Comparison of ENCODE assay signal across 10 mouse cellular contexts in genomic region chr17:86814320-86814719, GRCm38 (mm10).
DNase-seq lines count a peak whose midpoint lies in the region; ATAC-seq and TF ChIP-seq lines count a peak whose summit lies in the region.
"Had no signal": no experiment of that assay in that cellular context is flagged by ENCODE, and none has a peak within 500 bp of the region (broad histone marks: within the 10 kb centered on the region; RNA-seq: fewer than 3 reads in every experiment).

No protein-coding gene starts in this region.

- H3K4me2 ChIP-seq in heart, embryonic 12.5 days = no peak overlapping the region
- H3K4me2 ChIP-seq in liver, embryonic 14.5 days (ENCODE audit: low read depth) = no peak overlapping the region
- H3K4me2 ChIP-seq in midbrain, embryonic 16.5 days (ENCODE audit: low read length) = no peak overlapping the region
- H3K4me2 ChIP-seq: hindbrain, embryonic 12.5 days; liver, embryonic 15.5 days had no signal

- TF ChIP-seq EP300 in liver, embryonic 14.5 days (IDR thresholded peaks at IDR 0.05; ENCODE audit: low read depth) = no peak

- H3K4me1 ChIP-seq in heart, embryonic 12.5 days (replicated peaks) = peaks cover 12% of the 10 kb centered on the region; the same call in 1 of the 2 replicates
- H3K4me1 ChIP-seq in liver, embryonic 14.5 days (replicated peaks; ENCODE audit: control insufficient read depth in 2 of 2, insufficient read depth in 2 of 2, low read length in 1 of 2) = peaks cover 0 to 2% of the 10 kb centered on the region in 2 experiments; a peak in 1 of 4 replicates
- H3K4me1 ChIP-seq in midbrain, embryonic 16.5 days (ENCODE audit: control insufficient read depth, insufficient read depth, low read length) = no peaks in the 10 kb centered on the region

- 34% methylated on average over 1 of the region's 1 CpGs for WGBS in heart, embryonic 12.5 days
- WGBS in liver, embryonic 14.5 days (ENCODE audit: insufficient replicate concordance) = 6% methylated on average over 1 of the region's 1 CpGs
- WGBS in midbrain, embryonic 16.5 days = 40% methylated on average over 1 of the region's 1 CpGs

- ATAC-seq in heart, embryonic 12.5 days (ENCODE audit: insufficient number of reproducible peaks, low FRiP score) = 0 out of 2 replicates have a peak, but pooled peaks have one; percentile 41
- 0 out of 2 replicates have a peak, but pooled peaks have one; percentile 45 for ATAC-seq in liver, embryonic 14.5 days (ENCODE audit: insufficient read depth)
- no peak for ATAC-seq in midbrain, embryonic 16.5 days

- no peak overlapping the region for H3K4me3 ChIP-seq in heart, embryonic 12.5 days
- no peak overlapping the region for H3K4me3 ChIP-seq in liver, embryonic 14.5 days (ENCODE audit: insufficient read depth in 1 of 2, low read depth in 2 of 2, low read length in 2 of 2)
- no peak overlapping the region for H3K4me3 ChIP-seq in midbrain, embryonic 16.5 days (ENCODE audit: low read depth, low read length)
- H3K4me3 ChIP-seq: hindbrain, embryonic 12.5 days; liver, embryonic 15.5 days had no signal

- intact Hi-C loops in heart, postnatal 10 days (cut with DNase I) = loop anchor here (5.0 kb wide), 1 partner anchor 652 kb away; no protein-coding TSS in a partner anchor
- intact Hi-C loops in left cerebral cortex, postnatal 14 days (cut with DNase I) = loop anchor here (5.0 to 10.0 kb wide), 3 partner anchors 277 to 650 kb away; partner anchors contain the start of gene Prkce

- no peak for DNase-seq in heart, postnatal 10 days
- peak; percentile 9 to 15 for DNase-seq in B cell, adult 2 months
- DNase-seq in embryo, embryonic 10 days (ENCODE audit: low spot score) = peak; percentile 35
- DNase-seq in liver, embryonic 14.5 days (ENCODE audit: low read depth in 3 of 3, low spot score in 3 of 3) = peak in 1 of 3 experiments; percentile 12
- no peak for DNase-seq in urinary bladder, postnatal 25 days (ENCODE audit: low spot score)
- no peak for DNase-seq in left cerebral cortex, postnatal 14 days (ENCODE audit: low spot score in 2 of 2)

- H3K9me3 ChIP-seq in heart, embryonic 12.5 days (replicated peaks) = no peaks in the 10 kb centered on the region
- no peaks in the 10 kb centered on the region for H3K9me3 ChIP-seq in liver, embryonic 14.5 days (ENCODE audit: control insufficient read depth, low read length)
- no peaks in the 10 kb centered on the region for H3K9me3 ChIP-seq in midbrain, embryonic 16.5 days (replicated peaks; ENCODE audit: control insufficient read depth, low read length, poor library complexity, severe bottlenecking)
- H3K9me3 ChIP-seq: hindbrain, embryonic 12.5 days; liver, embryonic 15.5 days had no signal

- 0 out of 2 replicates have a peak overlapping the region, but pooled peaks have one; percentile 16 for H3K27ac ChIP-seq in heart, embryonic 12.5 days (ENCODE audit: poor library complexity, severe bottlenecking)
- H3K27ac ChIP-seq in liver, embryonic 14.5 days = no peak overlapping the region
- H3K27ac ChIP-seq in midbrain, embryonic 16.5 days (ENCODE audit: low read length) = no peak overlapping the region
- H3K27ac ChIP-seq: hindbrain, embryonic 12.5 days; liver, embryonic 15.5 days had no signal

- TF ChIP-seq CTCF in liver, embryonic 14.5 days (IDR thresholded peaks at IDR 0.05; ENCODE audit: low read depth) = no peak

- peaks cover 5% of the 10 kb centered on the region for H3K36me3 ChIP-seq in heart, embryonic 12.5 days
- no peaks in the 10 kb centered on the region for H3K36me3 ChIP-seq in liver, embryonic 14.5 days (replicated peaks; ENCODE audit: control insufficient read depth, insufficient read depth, low read depth)
- no peaks in the 10 kb centered on the region for H3K36me3 ChIP-seq in midbrain, embryonic 16.5 days (ENCODE audit: control insufficient read depth, insufficient read depth, low read length)
- H3K36me3 ChIP-seq: hindbrain, embryonic 12.5 days had no signal

- no peak overlapping the region for H3K9ac ChIP-seq in heart, embryonic 12.5 days
- H3K9ac ChIP-seq in liver, embryonic 14.5 days (replicated peaks) = no peak overlapping the region
- no peak overlapping the region for H3K9ac ChIP-seq in midbrain, embryonic 16.5 days (ENCODE audit: low read depth, low read length)
- H3K9ac ChIP-seq: hindbrain, embryonic 12.5 days; liver, embryonic 15.5 days had no signal

- H3K27me3 ChIP-seq in heart, embryonic 12.5 days (replicated peaks) = peaks cover 6% of the 10 kb centered on the region; the same call in 1 of the 2 replicates
- H3K27me3 ChIP-seq in liver, embryonic 14.5 days (ENCODE audit: control insufficient read depth, insufficient read depth, low read length) = no peaks in the 10 kb centered on the region
- no peaks in the 10 kb centered on the region for H3K27me3 ChIP-seq in midbrain, embryonic 16.5 days (ENCODE audit: control insufficient read depth, insufficient read depth, low read depth, low read length)
- H3K27me3 ChIP-seq: hindbrain, embryonic 12.5 days; liver, embryonic 15.5 days had no signal

Comparison
In these comparisons a context has a peak if more than half of its experiments do, and no peak if none do; other contexts are left out.
1. DNase-seq: peak in B cell, adult 2 months (2 of 2) and embryo, embryonic 10 days (single experiment); none in heart, postnatal 10 days (0 of 2), urinary bladder, postnatal 25 days (single experiment) and left cerebral cortex, postnatal 14 days (0 of 2).